8 mouse cellular contexts compared by ENCODE assay signal in the genomic region with DNA sequence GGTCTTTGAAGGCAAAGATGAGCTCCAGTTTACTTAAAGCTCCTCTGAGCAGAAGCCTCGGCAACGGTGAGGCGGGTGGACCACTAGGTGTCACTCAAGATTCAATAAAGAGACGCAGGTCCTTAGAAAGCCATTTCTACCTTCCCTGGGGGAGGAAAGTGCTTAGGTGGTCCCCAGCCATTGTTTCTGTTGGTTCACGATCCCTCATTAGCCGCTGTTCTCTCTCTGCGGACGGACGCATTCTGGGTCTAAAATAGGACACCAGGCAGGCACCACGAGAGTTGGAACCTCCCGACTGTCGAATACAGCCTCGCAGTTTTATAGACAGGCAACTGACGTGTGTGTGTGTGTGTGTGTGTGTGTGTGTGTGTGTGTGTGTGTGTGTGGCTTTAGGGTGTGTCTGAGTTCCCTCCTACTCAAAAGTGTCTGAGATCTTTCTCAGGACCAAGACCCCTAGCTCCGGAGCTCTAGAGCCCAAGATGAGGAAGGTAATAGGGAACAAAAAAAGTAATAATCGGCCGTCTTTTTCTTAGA. TPM values are rescaled to one million over a fixed set of nuclear protein-coding genes. Genes with fewer than 3 reads are reported as not detected.
A peak's percentile ranks its signal among the peaks of the same experiment; 100 is the strongest.
DNase-seq lines count a peak whose midpoint lies in the region; ATAC-seq and TF ChIP-seq lines count a peak whose summit lies in the region.

No protein-coding gene starts in this region.

- TF ChIP-seq CTCF in liver, adult 2 months (IDR thresholded peaks at IDR 0.05; ENCODE audit: low read depth, low read length) = peak; percentile 77

- H3K9ac ChIP-seq in embryonic facial prominence, embryonic 15.5 days = no peak overlapping the region
- H3K9ac ChIP-seq in heart, embryonic 12.5 days = peak overlapping the region; percentile 52; the same call in 1 of the 2 replicates
- peak overlapping the region; percentile 47 for H3K9ac ChIP-seq in kidney, embryonic 16.5 days (replicated peaks; ENCODE audit: low read length)
- peak overlapping the region; percentile 4; the same call in 1 of the 2 replicates for H3K9ac ChIP-seq in liver, adult 2 months (ENCODE audit: low read depth, low read length)
- no peak overlapping the region for H3K9ac ChIP-seq in stomach, embryonic 14.5 days (replicated peaks; ENCODE audit: low read depth, low read length)

- H3K9me3 ChIP-seq in embryonic facial prominence, embryonic 15.5 days (replicated peaks) = no peaks in the 10 kb centered on the region
- no peaks in the 10 kb centered on the region for H3K9me3 ChIP-seq in heart, embryonic 12.5 days (replicated peaks)
- no peaks in the 10 kb centered on the region for H3K9me3 ChIP-seq in kidney, embryonic 16.5 days (ENCODE audit: low read length)
- no peaks in the 10 kb centered on the region for H3K9me3 ChIP-seq in stomach, embryonic 14.5 days (ENCODE audit: control insufficient read depth, low read depth, low read length)

- H3K79me2 ChIP-seq in liver, adult 2 months (ENCODE audit: control insufficient read depth, insufficient read depth, low read length) = no peaks in the 10 kb centered on the region

- peak; percentile 49; the same call in 1 of the 2 replicates for ATAC-seq in embryonic facial prominence, embryonic 15.5 days (ENCODE audit: insufficient number of reproducible peaks, low FRiP score, low TSS enrichment, low read depth)
- ATAC-seq in heart, embryonic 12.5 days (ENCODE audit: insufficient number of reproducible peaks, low FRiP score) = no peak
- no peak; the same call in 1 of the 2 replicates for ATAC-seq in kidney, embryonic 16.5 days (ENCODE audit: low FRiP score, low TSS enrichment)
- 0 out of 2 replicates have a peak, but pooled peaks have one; percentile 47 for ATAC-seq in stomach, embryonic 14.5 days (ENCODE audit: insufficient number of reproducible peaks, insufficient read depth, low FRiP score, low read depth)

- H3K4me1 ChIP-seq in embryonic facial prominence, embryonic 15.5 days = peaks cover 18% of the 10 kb centered on the region
- peaks cover 12% of the 10 kb centered on the region for H3K4me1 ChIP-seq in heart, embryonic 12.5 days (replicated peaks)
- H3K4me1 ChIP-seq in kidney, embryonic 16.5 days (ENCODE audit: insufficient read depth, low read length) = peaks cover 7% of the 10 kb centered on the region; the same call in 1 of the 2 replicates
- H3K4me1 ChIP-seq in liver, adult 2 months (ENCODE audit: control insufficient read depth, insufficient read depth, low read length) = peaks cover 8% of the 10 kb centered on the region
- H3K4me1 ChIP-seq in stomach, embryonic 14.5 days (ENCODE audit: control insufficient read depth, insufficient read depth, low read length) = peaks cover 14% of the 10 kb centered on the region; the same call in 1 of the 2 replicates

- peak overlapping the region; percentile 73 for H3K27ac ChIP-seq in embryonic facial prominence, embryonic 15.5 days (replicated peaks)
- peak overlapping the region; percentile 39; the same call in 1 of the 2 replicates for H3K27ac ChIP-seq in heart, embryonic 12.5 days (ENCODE audit: poor library complexity, severe bottlenecking)
- no peak overlapping the region; the same call in 1 of the 2 replicates for H3K27ac ChIP-seq in kidney, embryonic 16.5 days (ENCODE audit: low read length)
- H3K27ac ChIP-seq in liver, adult 2 months (replicated peaks; ENCODE audit: insufficient read depth, low read depth, low read length) = peak overlapping the region; percentile 41; the same call in 1 of the 2 replicates
- H3K27ac ChIP-seq in stomach, embryonic 14.5 days (ENCODE audit: low read length) = peak overlapping the region; percentile 23; the same call in 1 of the 2 replicates

- no peak for TF ChIP-seq POLR2A in liver, adult 2 months (IDR thresholded peaks at IDR 0.05; ENCODE audit: extremely low read depth, insufficient read depth, low read length)

- no peaks in the 10 kb centered on the region for H3K27me3 ChIP-seq in embryonic facial prominence, embryonic 15.5 days
- no peaks in the 10 kb centered on the region for H3K27me3 ChIP-seq in heart, embryonic 12.5 days (replicated peaks)
- no peaks in the 10 kb centered on the region for H3K27me3 ChIP-seq in kidney, embryonic 16.5 days (ENCODE audit: insufficient read depth, low read length)
- no peaks in the 10 kb centered on the region for H3K27me3 ChIP-seq in liver, adult 2 months (ENCODE audit: control insufficient read depth, insufficient read depth, low read length)
- H3K27me3 ChIP-seq in stomach, embryonic 14.5 days (ENCODE audit: control insufficient read depth, insufficient read depth, low read length) = no peaks in the 10 kb centered on the region

- DNase-seq in 3T3-L1 (ENCODE audit: low read depth, low spot score) = peak; percentile 77
- peak; percentile 63 to 73 for DNase-seq in adrenal gland, postnatal 36 days
- peak; percentile 57 for DNase-seq in liver, adult 2 months (ENCODE audit: extremely low read depth, low read depth, low spot score)
- peak; percentile 60 to 73 for DNase-seq in natural killer cell, adult 2 months (ENCODE audit: low spot score in 2 of 2)

- H3K4me2 ChIP-seq in embryonic facial prominence, embryonic 15.5 days (replicated peaks) = peak overlapping the region; percentile 50
- H3K4me2 ChIP-seq in heart, embryonic 12.5 days = peak overlapping the region; percentile 66
- peak overlapping the region; percentile 55 for H3K4me2 ChIP-seq in kidney, embryonic 16.5 days (replicated peaks; ENCODE audit: low read depth, low read length)
- peak overlapping the region; percentile 34 for H3K4me2 ChIP-seq in stomach, embryonic 14.5 days (replicated peaks; ENCODE audit: low read depth, low read length)

- 10% methylated on average over 17 of the region's 17 CpGs for WGBS in embryonic facial prominence, embryonic 15.5 days
- 17% methylated on average over 17 of the region's 17 CpGs for WGBS in heart, embryonic 12.5 days
- WGBS in kidney, embryonic 16.5 days = 12% methylated on average over 17 of the region's 17 CpGs
- 14% methylated on average over 17 of the region's 17 CpGs for WGBS in liver, adult 2 months
- WGBS in stomach, embryonic 14.5 days = 15% methylated on average over 17 of the region's 17 CpGs

- H3K36me3 ChIP-seq in embryonic facial prominence, embryonic 15.5 days = no peaks in the 10 kb centered on the region
- H3K36me3 ChIP-seq in heart, embryonic 12.5 days = no peaks in the 10 kb centered on the region
- no peaks in the 10 kb centered on the region for H3K36me3 ChIP-seq in kidney, embryonic 16.5 days (ENCODE audit: insufficient read depth, low read length)
- H3K36me3 ChIP-seq in liver, adult 2 months (ENCODE audit: control insufficient read depth, insufficient read depth, low read length) = no peaks in the 10 kb centered on the region
- H3K36me3 ChIP-seq in stomach, embryonic 14.5 days (ENCODE audit: control insufficient read depth, insufficient read depth, low read length) = no peaks in the 10 kb centered on the region

- peak overlapping the region; percentile 30 for H3K4me3 ChIP-seq in embryonic facial prominence, embryonic 15.5 days (replicated peaks)
- peak overlapping the region; percentile 29 for H3K4me3 ChIP-seq in heart, embryonic 12.5 days
- H3K4me3 ChIP-seq in kidney, embryonic 16.5 days (ENCODE audit: low read length) = peak overlapping the region; percentile 34
- H3K4me3 ChIP-seq in liver, adult 2 months (ENCODE audit: insufficient read depth, low read depth, low read length) = no peak overlapping the region
- peak overlapping the region; percentile 9 for H3K4me3 ChIP-seq in stomach, embryonic 14.5 days (ENCODE audit: low read depth, low read length)

RNA-seq across cellular contexts. Expression of a gene that starts 47.0 kb away (rescaled TPM):
- total RNA-seq in adrenal gland, postnatal 36 days (2021) = 1 to 10 TPM; 2.1 to 9.0 TPM
- 2.3 and 2.5 TPM in 2 replicates for polyA plus RNA-seq in embryonic facial prominence, embryonic 15.5 days (2015; fragmentation: Nextera tagmentation; extraction: Ambion mirVana)
- polyA plus RNA-seq in heart, embryonic 12.5 days (2016; fragmentation: Nextera tagmentation; extraction: Ambion mirVana) = 6.7 and 8.5 TPM in 2 replicates
- 0.95 and 1.1 TPM in 2 replicates for polyA plus RNA-seq in kidney, embryonic 16.5 days (2015; fragmentation: Nextera tagmentation; extraction: Ambion mirVana)
- total RNA-seq in liver, adult 2 months (2014; rRNA removed) = 11.6 and 13.9 TPM in 2 replicates
- polyA plus RNA-seq in liver, adult 2 months (2012; rRNA removed) = 2.6 and 2.7 TPM in 2 replicates
- polyA plus RNA-seq in stomach, embryonic 14.5 days (2014; fragmentation: Nextera tagmentation; extraction: Ambion mirVana) = 2.0 and 2.3 TPM in 2 replicates

Comparison
In these comparisons a context has a peak if more than half of its experiments do, and no peak if none do; other contexts are left out.
1. ATAC-seq: peak in embryonic facial prominence, embryonic 15.5 days (single experiment) and stomach, embryonic 14.5 days (single experiment); none in heart, embryonic 12.5 days (single experiment) and kidney, embryonic 16.5 days (single experiment).
2. H3K9ac ChIP-seq: peak in heart, embryonic 12.5 days (single experiment), kidney, embryonic 16.5 days (single experiment) and liver, adult 2 months (single experiment); none in embryonic facial prominence, embryonic 15.5 days (single experiment) and stomach, embryonic 14.5 days (single experiment).
3. Peak in every context shown above with its lines, with median percentiles within 50 percentile points of each other: DNase-seq and H3K4me2 ChIP-seq.